Mouse (Mus musculus) lung, adult 2 months (tissue): ENCODE results near the gene D230025D16Rik.

ENCODE experiments used
- CTCF ChIP-seq: fragments of 200-500 bp; IDR thresholded peaks from 2 replicates; pipeline ENCODE4 v1.5.1; 2011; ENCODE audit warnings: mild to moderate bottlenecking, low read length, control low read depth; ENCODE audit not compliant: insufficient read depth
- POLR2A ChIP-seq: fragments of 200-500 bp; IDR thresholded peaks from 2 replicates; pipeline ENCODE4 v1.6.1; 2011; ENCODE audit warnings: low read depth, mild to moderate bottlenecking, control low read depth, low read length, borderline replicate concordance; ENCODE audit errors: extremely low read depth

DNA sequence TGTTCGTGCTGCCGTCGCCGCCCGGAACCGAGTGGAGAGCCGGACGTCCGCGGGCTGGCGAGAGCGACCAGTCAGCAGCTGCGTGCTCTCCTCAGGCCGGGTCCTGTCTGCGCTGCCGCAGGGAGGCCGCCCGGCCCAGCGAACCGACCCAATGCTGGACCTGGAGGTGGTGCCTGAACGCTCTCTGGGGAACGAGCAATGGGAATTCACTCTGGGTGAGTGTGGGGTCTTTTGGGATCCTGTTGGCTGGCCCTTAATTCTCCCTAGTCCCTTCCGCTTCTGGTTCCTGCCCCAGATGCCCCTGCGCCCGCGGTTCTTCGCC is 288 bp downstream of the D230025D16Rik start:
- TF ChIP-seq CTCF, result no peak
- TF ChIP-seq POLR2A, result 0 out of 2 replicates have a peak, but pooled peaks have one; percentile 25
